ENCODE assay signal across 9 mouse cellular contexts in the genomic region with DNA sequence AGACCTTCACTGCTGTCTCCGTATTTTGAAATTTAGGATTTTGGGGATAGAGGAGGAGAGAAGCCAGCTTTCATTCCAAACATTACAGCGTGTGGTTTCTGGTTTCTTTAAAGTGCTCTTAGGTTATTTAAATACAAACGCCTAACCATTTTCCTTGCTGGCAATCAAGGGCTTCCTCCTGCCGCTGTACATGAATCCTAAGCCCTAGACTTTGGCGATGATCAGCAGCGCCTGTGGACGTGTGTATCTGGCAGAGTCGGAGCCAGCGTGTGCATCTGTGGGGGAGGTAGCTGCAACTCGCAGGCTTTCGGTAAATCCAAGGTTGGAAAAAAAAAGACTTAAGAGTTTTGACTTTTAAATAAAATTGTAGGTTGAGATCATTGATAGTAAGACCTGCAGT. TPM values are rescaled to one million over a fixed set of nuclear protein-coding genes. Genes with fewer than 3 reads are reported as not detected.
A peak's percentile ranks its signal among the peaks of the same experiment; 100 is the strongest.
DNase-seq lines count a peak whose midpoint lies in the region; ATAC-seq lines count a peak whose summit lies in the region.
"Had no signal": no experiment of that assay in that cellular context is flagged by ENCODE, and none has a peak within 500 bp of the region (broad histone marks: within the 10 kb centered on the region; RNA-seq: fewer than 3 reads in every experiment).

No protein-coding gene starts in this region.

- H3K9me3 ChIP-seq in heart, embryonic 14.5 days (ENCODE audit: control insufficient read depth, low read length): no peaks in the 10 kb centered on the region

- 2% methylated on average over 11 of the region's 11 CpGs for WGBS in heart, embryonic 14.5 days

- H3K27ac ChIP-seq in heart, embryonic 14.5 days (replicated peaks in 1 of 2; ENCODE audit: control insufficient read depth in 1 of 2, insufficient read depth in 1 of 2, low read depth in 2 of 2, low read length in 2 of 2): no peak overlapping the region
- H3K27ac ChIP-seq: macrophage had no signal

- H3K4me2 ChIP-seq in heart, embryonic 14.5 days (ENCODE audit: low read length): peak overlapping the region; percentile 77

- peaks cover 0 to 8% of the 10 kb centered on the region in 2 experiments; a peak in 1 of 4 replicates for H3K4me1 ChIP-seq in heart, embryonic 14.5 days (ENCODE audit: control insufficient read depth in 2 of 2, insufficient read depth in 2 of 2, low read length in 2 of 2)

- intact Hi-C loops in left cerebral cortex, postnatal 4 days (cut with DNase I): no loop called here

- DNase-seq in left cerebral cortex, postnatal 4 days: peak; percentile 50
- DNase-seq in left cerebral cortex, adult 11 months (ENCODE audit: low spot score): no peak
- peak; percentile 38 for DNase-seq in cerebellum, adult 9-11 months
- peak; percentile 29 for DNase-seq in liver
- peak; percentile 62 for DNase-seq in retina, postnatal 1 day
- DNase-seq in c-Kit-positive CD71-positive TER-119-positive erythroid progenitor cells, embryonic 14.5 days (ENCODE audit: low spot score): no peak

- H3K4me3 ChIP-seq in heart, embryonic 14.5 days (ENCODE audit: control insufficient read depth in 1 of 2, insufficient read depth in 1 of 2, low read depth in 1 of 2, low read length in 2 of 2): peak overlapping the region; percentile 70 to 71

- H3K27me3 ChIP-seq in heart, embryonic 14.5 days (ENCODE audit: control insufficient read depth, insufficient read depth, low read length): no peaks in the 10 kb centered on the region

- peak overlapping the region; percentile 75 for H3K9ac ChIP-seq in heart, embryonic 14.5 days (ENCODE audit: low read length)

- 0 out of 2 replicates have a peak, but pooled peaks have one; percentile 58 for ATAC-seq in heart, embryonic 14.5 days (ENCODE audit: insufficient number of reproducible peaks, insufficient read depth, low FRiP score, low read depth)
- no peak for ATAC-seq in CD4-positive, CD25-positive, alpha-beta regulatory T cell, adult 4 months

- no peaks in the 10 kb centered on the region for H3K36me3 ChIP-seq in heart, embryonic 14.5 days (ENCODE audit: control insufficient read depth, insufficient read depth, low read length)

RNA-seq across cellular contexts. Expression of a gene that starts 1.0 kb away (rescaled TPM):
- 100 to 1,000 TPM; 207 to 215 TPM for total RNA-seq in left cerebral cortex, postnatal 4 days (2021)
- 13.3 and 13.7 TPM in 2 replicates for polyA plus RNA-seq in heart, embryonic 14.5 days (2014; fragmentation: Nextera tagmentation; extraction: Ambion mirVana)
- under 1 TPM in 1 of 2 experiments, not detected in 1; 0.24 TPM for polyA plus RNA-seq in CD4-positive, CD25-positive, alpha-beta regulatory T cell, adult 4 months (2017; shearing (Covaris generic))

Comparison
In these comparisons a context has a peak if more than half of its experiments do, and no peak if none do; other contexts are left out.
1. DNase-seq: peak in left cerebral cortex, postnatal 4 days (single experiment), cerebellum, adult 9-11 months (single experiment), liver (single experiment) and retina, postnatal 1 day (single experiment); none in left cerebral cortex, adult 11 months (single experiment) and c-Kit-positive CD71-positive TER-119-positive erythroid progenitor cells, embryonic 14.5 days (single experiment).
2. RNA of a gene that starts 1.0 kb away (polyA plus RNA-seq): 13.3 to 13.7 TPM in heart, embryonic 14.5 days; 0.24 TPM in CD4-positive, CD25-positive, alpha-beta regulatory T cell, adult 4 months; every median in the first group is over 10 times any median in the second.